Mouse (Mus musculus) heart, embryonic 10.5 days (tissue): ENCODE data around the gene Gm527. TPM values are rescaled to one million over a fixed set of nuclear protein-coding genes. Genes with fewer than 3 reads are reported as not detected.

Experiments used
- DNase-seq: peaks from one replicate; pipeline ENCODE4 v3.0.0-alpha.2; 2017; ENCODE audit warnings: low spot score
- H3K27ac ChIP-seq: fragments of 300-500 bp; sonication (generic); 2 replicates; pipeline ENCODE4 v1.5.1; 2016; ENCODE audit warnings: mild to moderate bottlenecking
- H3K27me3 ChIP-seq: fragments of 300-500 bp; sonication (generic); 2 replicates; pipeline ENCODE4 v1.6.1; 2016; ENCODE audit warnings: mild to moderate bottlenecking; ENCODE audit not compliant: poor library complexity, insufficient read depth, severe bottlenecking
- H3K36me3 ChIP-seq: fragments of 300-500 bp; sonication (generic); 2 replicates; pipeline ENCODE4 v1.6.1; 2016; ENCODE audit warnings: mild to moderate bottlenecking, moderate library complexity
- H3K4me1 ChIP-seq: fragments of 300-500 bp; sonication (generic); 2 replicates; pipeline ENCODE4 v1.6.1; 2016; ENCODE audit warnings: mild to moderate bottlenecking
- H3K4me3 ChIP-seq: fragments of 300-500 bp; sonication (generic); 2 replicates; pipeline ENCODE4 v1.5.1; 2016; ENCODE audit warnings: mild to moderate bottlenecking, moderate library complexity
- H3K9me3 ChIP-seq: fragments of 300-500 bp; sonication (generic); 2 replicates; pipeline ENCODE4 v1.6.1; 2016; ENCODE audit warnings: mild to moderate bottlenecking, moderate library complexity
- WGBS: fragments of 180-500 bp; shearing (Covaris S2); methylation state at CpG from one replicate; pipeline ENCODE4 v1.1.7; 2016; 5-methylcytosine and 5-hydroxymethylcytosine counted together
- polyA plus RNA-seq: library from polyadenylated mRNA; unstranded; fragments of >200 nt; fragmentation: Nextera tagmentation; extraction: Ambion mirVana; gene quantifications from 2 replicates; pipeline ENCODE4 v1.2.1, GENCODE M21; 2016

Gene Gm527
- 1.4 and 2.4 TPM in 2 replicates for polyA plus RNA-seq

DNA sequence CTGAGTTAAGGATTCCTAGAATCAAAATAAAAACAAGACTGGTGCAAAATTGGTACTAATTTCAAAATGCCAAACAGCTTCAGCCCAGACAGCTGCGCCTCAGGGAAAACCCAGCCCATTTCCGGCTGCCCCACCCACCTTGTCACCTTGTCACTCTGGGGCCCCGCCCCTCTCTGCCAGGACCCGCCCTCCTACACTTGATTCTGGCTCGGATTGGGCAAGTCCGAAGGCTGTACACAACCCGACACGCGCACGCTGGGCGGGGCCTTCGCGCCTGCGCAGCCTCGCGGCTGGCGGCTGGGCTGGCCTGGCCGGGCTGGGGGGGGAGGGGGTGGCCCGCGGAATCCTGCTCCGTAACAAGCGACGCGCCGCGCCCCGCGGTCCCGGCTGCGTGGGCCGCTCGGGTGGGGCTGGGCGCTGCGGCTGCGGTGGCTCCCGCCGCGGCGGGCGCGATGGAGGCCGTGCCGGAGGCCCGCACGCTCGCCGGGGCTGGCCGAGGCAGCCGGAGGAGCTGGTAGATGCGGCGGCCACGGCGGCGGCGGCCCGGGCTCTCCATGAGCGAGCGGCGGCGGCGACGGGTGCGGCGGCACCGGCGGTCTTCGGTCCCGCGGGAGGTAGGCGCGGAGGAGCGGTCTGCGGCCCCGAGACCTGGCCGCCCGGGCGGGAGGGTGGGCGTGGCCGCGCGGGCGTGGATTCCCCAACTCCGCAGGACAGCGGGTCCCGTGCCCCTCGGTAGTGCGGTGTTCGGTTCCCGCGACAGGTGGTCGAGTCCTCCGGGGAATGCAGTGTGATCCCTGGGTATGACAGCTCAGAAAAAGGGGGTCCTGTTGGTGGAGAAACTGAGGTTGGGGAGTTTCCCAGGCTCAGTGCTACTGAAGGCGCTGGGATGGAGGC, at the start of gene Gm527:
TSS of gene Gm527 (plus strand) at position 329 of the 894 bp plus-strand sequence.
- H3K27me3 ChIP-seq: no peaks in the 10 kb centered on the region
- no peaks in the 10 kb centered on the region for H3K9me3 ChIP-seq
- no peaks in the 10 kb centered on the region for H3K36me3 ChIP-seq
- under 1% methylated on average over 57 of the region's 93 CpGs for WGBS
- peak within 1 kb of the TSS; percentile 95 for H3K4me3 ChIP-seq
- H3K4me1 ChIP-seq: no peaks in the 10 kb centered on the region
- peak within 1 kb of the TSS; percentile 93 for H3K27ac ChIP-seq
- DNase-seq: peak; percentile 98

DNA sequence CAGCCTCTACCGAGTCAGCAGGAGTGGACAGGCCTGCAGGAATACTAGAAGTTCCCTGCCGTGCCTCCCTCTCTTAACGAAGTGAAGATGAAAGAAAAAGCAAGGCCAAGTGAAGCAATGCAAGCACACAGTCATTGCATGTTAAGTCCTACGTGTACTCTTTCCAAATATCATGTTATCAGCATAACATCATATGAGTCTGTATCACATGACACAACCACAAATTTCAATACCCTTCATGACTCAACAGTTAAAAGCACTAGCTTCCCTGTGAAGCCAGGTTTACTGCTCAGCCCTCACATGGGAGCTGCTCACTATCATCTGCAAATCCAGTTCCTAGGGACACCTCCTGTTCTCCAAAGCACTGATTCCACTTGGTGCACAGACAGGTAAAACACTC, 46.6 kb upstream of the Gm527 start:
- Histone ChIP-seq H3K27me3 (no peaks in the 10 kb centered on the region), H3K4me1 (no peaks in the 10 kb centered on the region), H3K27ac (no peak overlapping the region), H3K4me3 (no peak overlapping the region), H3K36me3 (no peaks in the 10 kb centered on the region), H3K9me3 (no peaks in the 10 kb centered on the region)
- no peak for DNase-seq
- 56% methylated on average over 4 of the region's 4 CpGs for WGBS

DNA sequence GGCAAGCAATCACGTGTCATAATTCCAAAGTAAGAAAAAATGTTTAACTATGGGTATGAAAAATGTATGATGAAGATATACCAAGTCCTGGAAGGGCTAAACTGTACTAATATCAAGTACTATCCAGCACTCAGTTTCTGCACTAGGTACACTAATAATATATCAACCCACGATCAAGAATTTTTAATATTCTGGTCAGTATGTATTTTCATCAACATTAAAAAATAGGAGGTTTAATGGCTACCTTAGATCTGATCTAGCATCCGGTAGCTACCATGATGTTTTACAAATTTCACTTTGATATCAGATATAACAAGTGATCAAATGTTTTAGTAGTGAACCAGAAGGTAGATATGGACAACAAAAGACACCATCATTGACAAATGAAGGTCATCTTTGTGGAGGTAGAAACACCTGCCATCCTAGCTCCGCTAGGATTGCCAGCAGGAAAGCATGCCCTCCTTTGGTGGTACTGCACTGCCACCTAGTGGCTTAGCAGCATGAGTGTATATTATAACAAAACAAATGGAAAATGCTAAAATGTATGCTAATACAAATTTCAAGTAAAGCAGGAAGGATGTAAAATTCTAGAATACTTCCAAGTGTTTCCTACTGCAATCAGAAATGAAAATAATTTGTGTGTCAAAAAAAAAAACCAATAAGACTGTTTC, 20.5 kb upstream of the Gm527 start:
- no peaks in the 10 kb centered on the region for H3K27me3 ChIP-seq
- H3K36me3 ChIP-seq: no peaks in the 10 kb centered on the region
- H3K27ac ChIP-seq: no peak overlapping the region
- no peak overlapping the region for H3K4me3 ChIP-seq
- 37% methylated on average over 4 of the region's 4 CpGs for WGBS
- no peak for DNase-seq
- 0 out of 2 replicates have a peak, but pooled peaks cover under 1% of the 10 kb centered on the region for H3K4me1 ChIP-seq
- no peaks in the 10 kb centered on the region for H3K9me3 ChIP-seq

- WGBS: 36% methylated on average over 8 of the region's 8 CpGs
- H3K4me1 ChIP-seq: peaks cover 9% of the 10 kb centered on the region; the same call in 1 of the 2 replicates
These were observed 15.2 kb upstream of the Gm527 start for GRCm38 (mm10) chr12:64902506-64902905.

GRCm38 (mm10) chr12:64903186-64903585, 14.5 kb upstream of the Gm527 start:
- Histone ChIP-seq H3K9me3 (no peaks in the 10 kb centered on the region), H3K4me3 (no peak overlapping the region), H3K36me3 (no peaks in the 10 kb centered on the region), H3K4me1 (peaks cover 9% of the 10 kb centered on the region; the same call in 1 of the 2 replicates), H3K27ac (no peak overlapping the region), H3K27me3 (no peaks in the 10 kb centered on the region)
- DNase-seq: no peak
- WGBS: 65% methylated on average over 8 of the region's 8 CpGs

More at GRCm38 (mm10) chr12:64902506-64902905, 15.2 kb upstream of the Gm527 start:
- no peak overlapping the region for H3K4me3 ChIP-seq
- no peaks in the 10 kb centered on the region for H3K9me3 ChIP-seq
- H3K36me3 ChIP-seq: no peaks in the 10 kb centered on the region
- DNase-seq: no peak
- no peak overlapping the region for H3K27ac ChIP-seq
- H3K27me3 ChIP-seq: no peaks in the 10 kb centered on the region

DNA sequence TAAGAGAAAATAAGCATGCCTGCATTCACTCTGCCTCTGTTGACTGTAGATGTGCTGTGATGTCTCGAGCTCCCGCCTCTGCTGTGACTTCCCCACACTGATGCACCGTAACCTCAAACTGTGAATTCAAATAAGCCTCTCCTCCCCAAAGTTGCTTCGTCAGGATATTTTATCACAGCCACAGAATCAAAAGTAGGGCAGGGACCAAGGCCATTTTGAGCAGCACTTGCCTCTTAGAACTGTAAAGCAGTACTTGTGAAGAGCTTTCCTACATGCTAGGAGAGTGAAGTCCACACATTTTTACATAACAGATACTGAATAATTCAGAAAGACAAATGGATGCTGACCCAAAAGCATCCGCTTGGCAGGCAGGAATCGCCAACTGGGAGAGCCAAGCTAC, 4.7 kb upstream of the Gm527 start:
- H3K36me3 ChIP-seq: no peaks in the 10 kb centered on the region
- no peaks in the 10 kb centered on the region for H3K4me1 ChIP-seq
- 60% methylated on average over 6 of the region's 6 CpGs for WGBS

GRCm38 (mm10) chr12:64916735-64917134, 971 bp upstream of the Gm527 start:
- Histone ChIP-seq H3K4me3 (no peak overlapping the region), H3K27me3 (no peaks in the 10 kb centered on the region), H3K36me3 (no peaks in the 10 kb centered on the region), H3K4me1 (no peaks in the 10 kb centered on the region), H3K27ac (no peak overlapping the region), H3K9me3 (no peaks in the 10 kb centered on the region)
- DNase-seq: no peak

More for the DNA sequence above, 4.7 kb upstream of the Gm527 start:
- Histone ChIP-seq H3K4me3 (no peak overlapping the region), H3K27me3 (no peaks in the 10 kb centered on the region), H3K9me3 (no peaks in the 10 kb centered on the region), H3K27ac (no peak overlapping the region)
- DNase-seq: no peak

DNA sequence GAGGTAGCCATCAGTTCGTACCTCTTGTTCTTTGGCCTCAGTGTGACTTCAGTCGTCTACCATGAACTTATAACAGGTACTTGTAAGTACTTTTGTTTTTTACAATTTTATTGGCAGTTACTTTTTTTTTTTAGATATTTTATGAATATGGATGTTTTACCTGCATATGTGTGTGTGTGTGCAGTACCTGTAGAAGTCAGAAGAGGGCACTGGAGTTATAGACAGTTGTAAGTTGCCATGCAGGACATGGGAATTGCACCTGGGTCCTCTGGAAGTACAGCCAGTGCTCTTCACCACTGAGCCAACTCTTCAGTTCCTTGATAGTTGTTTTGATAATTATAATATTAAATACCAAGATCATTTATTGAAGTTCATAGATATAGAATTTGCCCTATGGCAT, 19.8 kb downstream of the Gm527 start:
- no peaks in the 10 kb centered on the region for H3K9me3 ChIP-seq
- H3K4me1 ChIP-seq: no peaks in the 10 kb centered on the region
- DNase-seq: no peak
- peaks cover 4% of the 10 kb centered on the region; the same call in 1 of the 2 replicates for H3K36me3 ChIP-seq
- no peaks in the 10 kb centered on the region for H3K27me3 ChIP-seq
- H3K27ac ChIP-seq: no peak overlapping the region
- 81% methylated on average over 2 of the region's 2 CpGs for WGBS
- H3K4me3 ChIP-seq: no peak overlapping the region

- Histone ChIP-seq H3K36me3 (no peaks in the 10 kb centered on the region), H3K4me3 (peak overlapping the region; percentile 90), H3K27ac (no peak overlapping the region), H3K9me3 (no peaks in the 10 kb centered on the region), H3K4me1 (peaks cover 8% of the 10 kb centered on the region; the same call in 1 of the 2 replicates), H3K27me3 (no peaks in the 10 kb centered on the region)
- WGBS: 14% methylated on average over 4 of the region's 4 CpGs
- no peak for DNase-seq
These were observed 46.9 kb downstream of the Gm527 start for GRCm38 (mm10) chr12:64964560-64964959.

GRCm38 (mm10) chr12:64965124-64966026, 47.7 kb downstream of the Gm527 start, which contains the start of the genes Klhl28 and Togaram1:
Klhl28 (minus strand) TSS chr12:64965534.
Togaram1 (plus strand) TSS chr12:64965804.
- H3K9me3 ChIP-seq: no peaks in the 10 kb centered on the region
- peak within 1 kb of the TSS; percentile 94 for H3K27ac ChIP-seq
- under 1% methylated on average over 44 of the region's 45 CpGs for WGBS
- H3K27me3 ChIP-seq: no peaks in the 10 kb centered on the region
- no peaks in the 10 kb centered on the region for H3K36me3 ChIP-seq
- peak within 1 kb of the TSS; percentile 90 for H3K4me3 ChIP-seq
- DNase-seq: peak; percentile 100
- H3K4me1 ChIP-seq: peaks cover 8% of the 10 kb centered on the region; the same call in 1 of the 2 replicates

GRCm38 (mm10) chr12:64966101-64966631, 48.5 kb downstream of the Gm527 start:
- Histone ChIP-seq H3K36me3 (peaks cover 3% of the 10 kb centered on the region; the same call in 1 of the 2 replicates), H3K27me3 (no peaks in the 10 kb centered on the region), H3K9me3 (no peaks in the 10 kb centered on the region), H3K27ac (peak overlapping the region; percentile 94), H3K4me1 (peaks cover 11% of the 10 kb centered on the region; the same call in 1 of the 2 replicates), H3K4me3 (peak overlapping the region; percentile 90)
- no peak for DNase-seq
- WGBS: under 1% methylated on average over 44 of the region's 44 CpGs
